ENCODE assay signal across 24 mouse cellular contexts in the genomic region with DNA sequence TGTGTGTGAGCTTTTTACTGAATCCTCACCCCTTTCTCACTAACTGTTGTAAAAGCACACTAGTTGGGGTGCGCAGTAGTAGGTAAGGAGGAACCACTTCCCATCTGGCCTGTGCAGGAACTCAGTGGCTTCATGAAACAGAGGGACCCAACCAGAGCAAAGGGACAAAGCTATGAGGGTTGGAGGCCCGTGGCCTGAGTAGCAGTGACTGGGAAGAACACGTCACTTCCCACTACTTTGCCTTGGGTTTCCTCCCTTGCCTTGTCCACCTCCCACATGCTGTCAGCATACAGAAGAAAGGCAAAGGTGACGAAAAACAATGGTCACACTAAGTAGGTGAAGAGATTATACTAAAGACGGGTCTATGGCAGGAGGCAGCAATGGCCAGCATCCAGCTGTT. TPM values are rescaled to one million over a fixed set of nuclear protein-coding genes. Genes with fewer than 3 reads are reported as not detected.
DNase-seq lines count a peak whose midpoint lies in the region; TF ChIP-seq lines count a peak whose summit lies in the region.
"Had no signal": no experiment of that assay in that cellular context is flagged by ENCODE, and none has a peak within 500 bp of the region (broad histone marks: within the 10 kb centered on the region; RNA-seq: fewer than 3 reads in every experiment).

No protein-coding gene starts in this region.

- H3K79me2 ChIP-seq in CH12.LX (replicated peaks; ENCODE audit: control insufficient read depth, extremely low read depth, insufficient read depth, poor library complexity, severe bottlenecking): no peaks in the 10 kb centered on the region

- H3K4me3 ChIP-seq in lung, adult 2 months (replicated peaks; ENCODE audit: extremely low read depth, low read depth, low read length): no peak overlapping the region
- H3K4me3 ChIP-seq in CH12.LX (replicated peaks in 1 of 3; ENCODE audit: low read depth in 2 of 3, low read length in 2 of 3, poor library complexity in 1 of 3): no peak overlapping the region
- H3K4me3 ChIP-seq: embryonic facial prominence, embryonic 13.5 days; embryonic facial prominence, embryonic 15.5 days; erythroblast, embryonic 14.5 days; forebrain, embryonic 10.5 days; forebrain, embryonic 12.5 days had no signal

- peak overlapping the region; percentile 3; the same call in 1 of the 2 replicates for H3K27ac ChIP-seq in CH12.LX (ENCODE audit: insufficient read depth, low read depth)
- H3K27ac ChIP-seq: embryonic facial prominence, embryonic 13.5 days; embryonic facial prominence, embryonic 15.5 days; forebrain, embryonic 10.5 days; forebrain, embryonic 12.5 days had no signal

- dilution Hi-C loops in CH12.LX (cut with MboI; ENCODE audit: extremely low pct_ligation_motif_present, extremely low pct_unique_long_range_greater_than_20kb, low sequenced_read_pairs): no loop called here

- TF ChIP-seq EP300 in CH12.LX (IDR thresholded peaks at IDR 0.05; ENCODE audit: low read length): no peak

- H3K36me3 ChIP-seq in CH12.LX (replicated peaks in 1 of 2; ENCODE audit: control insufficient read depth in 1 of 2, insufficient read depth in 1 of 2, low read length in 1 of 2): peaks cover 17 to 56% of the 10 kb centered on the region in 2 experiments
- H3K36me3 ChIP-seq: embryonic facial prominence, embryonic 13.5 days; embryonic facial prominence, embryonic 15.5 days had no signal

- TF ChIP-seq CTCF in lung, adult 2 months (IDR thresholded peaks at IDR 0.05; ENCODE audit: insufficient read depth, low read length): no peak
- TF ChIP-seq CTCF in CH12.LX (conservative IDR thresholded peaks at IDR 0.05 in 1 of 2, IDR thresholded peaks at IDR 0.05 in 1 of 2; ENCODE audit: low read depth in 2 of 2, low read length in 2 of 2): no peak

- in situ Hi-C loops in CH12.LX (cut with MboI; ENCODE audit: low pct_ligation_motif_present, low pct_unique_long_range_greater_than_20kb, low sequenced_read_pairs): no loop called here

- H3K4me2 ChIP-seq in CH12.LX (ENCODE audit: insufficient read depth, low read depth, poor library complexity, severe bottlenecking): no peak overlapping the region
- H3K4me2 ChIP-seq: embryonic facial prominence, embryonic 13.5 days; embryonic facial prominence, embryonic 15.5 days; forebrain, embryonic 12.5 days had no signal

- peaks cover 5% of the 10 kb centered on the region; the same call in 1 of the 2 replicates for H3K4me1 ChIP-seq in lung, adult 2 months (ENCODE audit: control insufficient read depth, insufficient read depth, low read length)
- H3K4me1 ChIP-seq in CH12.LX (ENCODE audit: control insufficient read depth in 1 of 2, insufficient read depth in 2 of 2): peaks cover 31 to 78% of the 10 kb centered on the region in 2 experiments

- peak; percentile 16 for DNase-seq in lung, postnatal 25 days (ENCODE audit: low spot score)
- no peak for DNase-seq in lung, adult 2 months
- DNase-seq in CH12.LX (ENCODE audit: extremely low read depth) (no peak), adipocyte (ENCODE audit: low spot score) (peak; percentile 45)
- no peak for DNase-seq in ovary, postnatal 10 days (ENCODE audit: low spot score)
- DNase-seq in right cerebral cortex, postnatal 4 days: no peak
- DNase-seq: adrenal gland, adult 2 months; adrenal gland, postnatal 10 days; adrenal gland, postnatal 25 days; cerebellum, adult 11 months; cerebellum, adult 18-20 months; cerebellum, adult 8-10 months; cerebellum, adult 9-11 months; cerebellum, postnatal 14 days; cerebellum, postnatal 36 days; embryo, embryonic 11 days had no signal

- no peak for TF ChIP-seq POLR2A in lung, adult 2 months (IDR thresholded peaks at IDR 0.05; ENCODE audit: borderline replicate concordance, extremely low read depth, low read depth, low read length)
- 0 out of 2 replicates have a peak, but pooled peaks have one; percentile 23 for TF ChIP-seq POLR2A in CH12.LX (IDR thresholded peaks at IDR 0.05; ENCODE audit: low read depth, low read length)

- WGBS in lung, adult 2 months: 78% methylated on average over 5 of the region's 5 CpGs

- H3K27me3 ChIP-seq in CH12.LX (replicated peaks): no peaks in the 10 kb centered on the region
- H3K27me3 ChIP-seq: Patski had no signal

- H3K9ac ChIP-seq in CH12.LX (ENCODE audit: insufficient read depth, low read depth): no peak overlapping the region
- H3K9ac ChIP-seq: embryonic facial prominence, embryonic 13.5 days; embryonic facial prominence, embryonic 15.5 days; forebrain, embryonic 12.5 days had no signal

- no peaks in the 10 kb centered on the region for H3K9me3 ChIP-seq in CH12.LX (replicated peaks; ENCODE audit: low read length)
- H3K9me3 ChIP-seq: embryonic facial prominence, embryonic 13.5 days; embryonic facial prominence, embryonic 15.5 days; forebrain, embryonic 10.5 days; forebrain, embryonic 12.5 days; G1E had no signal

- TF ChIP-seq RAD21 in CH12.LX (IDR thresholded peaks at IDR 0.05; ENCODE audit: low read depth, low read length): no peak

TF ChIP-seq in CH12.LX, 34 proteins besides CTCF, POLR2A, EP300 and RAD21:
- TF ChIP-seq HCFC1 (IDR thresholded peaks at IDR 0.05; ENCODE audit: low read depth, low read length) (no peak), RCOR1 (conservative IDR thresholded peaks at IDR 0.05; ENCODE audit: low read depth, low read length) (no peak), ELF1 (IDR thresholded peaks at IDR 0.05; ENCODE audit: low read depth, low read length) (no peak), ZC3H11A (IDR thresholded peaks at IDR 0.05; ENCODE audit: low read depth, low read length) (no peak), E2F4 (IDR thresholded peaks at IDR 0.05; ENCODE audit: insufficient replicate concordance, low read depth, low read length) (no peak)

RNA-seq across cellular contexts. Expression of a gene that starts 3.9 kb away (rescaled TPM):
- polyA plus RNA-seq in lung, adult 2 months (2012; rRNA removed): 73.8 and 81.2 TPM in 2 replicates
- 6.4 and 8.9 TPM in 2 replicates for total RNA-seq in CH12.LX (2012; rRNA removed)
- total RNA-seq in CH12.LX (2014; rRNA removed): 23.2 and 31.1 TPM in 2 replicates
- 12.2 and 17.0 TPM in 2 replicates for polyA plus RNA-seq in CH12.LX (2012; ENCODE audit: insufficient read length, low read depth)

RNA-seq across cellular contexts. Expression of a gene that starts 15.2 kb away (rescaled TPM):
- polyA plus RNA-seq in lung, adult 2 months (2012; rRNA removed): 11.2 and 15.0 TPM in 2 replicates
- total RNA-seq in CH12.LX (2012; rRNA removed): not detected in 2 replicates
- not detected in 2 replicates for total RNA-seq in CH12.LX (2014; rRNA removed)
- polyA plus RNA-seq in CH12.LX (2012; ENCODE audit: insufficient read length, low read depth): 0.09 TPM in 1 of 2 replicates, not detected in the other
- total RNA-seq: adrenal gland, adult 2 months; adrenal gland, postnatal 25 days; adrenal gland, postnatal 4 days had no signal
- polyA plus RNA-seq: adrenal gland, adult 2 months; erythroblast, embryonic 14.5 days; G1E; Patski had no signal

Comparison
In these comparisons a context has a peak if more than half of its experiments do, and no peak if none do; other contexts are left out.
1. DNase-seq: peak in lung, postnatal 25 days (single experiment) and adipocyte (single experiment); none in lung, adult 2 months (single experiment), CH12.LX (single experiment), ovary, postnatal 10 days (single experiment) and right cerebral cortex, postnatal 4 days (single experiment).
2. RNA of a gene that starts 15.2 kb away (polyA plus RNA-seq): 11.2 to 15.0 TPM in lung, adult 2 months; 0.09 TPM in CH12.LX; every median in the first group is over 10 times any median in the second.